Mouse (Mus musculus) erythroblast, adult 5-6 weeks (primary cell): ENCODE results near the gene Olfr410. TPM values are rescaled to one million over a fixed set of nuclear protein-coding genes. Genes with fewer than 3 reads are reported as not detected.

Experiments
- ATAC-seq: replicated peaks from 2 replicates; pipeline ENCODE4 v1.8.0; 2016; ENCODE audit warnings: moderate number of reproducible peaks, mild to moderate bottlenecking, moderate TSS enrichment, inconsistent platforms; ENCODE audit not compliant: poor library complexity, low FRiP score, severe bottlenecking
- total RNA-seq, 2 experiments: library from RNA; stranded (forward) in 1 of 2; stranded (reverse) in 1 of 2; fragments of 150-400 nt in 1 of 2; fragments of 200-764, 138-1000 nt in 1 of 2; gene quantifications; 2 replicates each; pipeline versions ENCODE4 v1.2.3 to v1.2.4; 2015 to 2017; ENCODE audit warnings: low replicate concordance in 2 of 2

Gene Olfr410
- total RNA-seq (2015; ENCODE audit: low replicate concordance) (not detected in 2 replicates), total RNA-seq (2017; ENCODE audit: low replicate concordance) (0.09 and 0.56 TPM in 2 replicates)

DNA sequence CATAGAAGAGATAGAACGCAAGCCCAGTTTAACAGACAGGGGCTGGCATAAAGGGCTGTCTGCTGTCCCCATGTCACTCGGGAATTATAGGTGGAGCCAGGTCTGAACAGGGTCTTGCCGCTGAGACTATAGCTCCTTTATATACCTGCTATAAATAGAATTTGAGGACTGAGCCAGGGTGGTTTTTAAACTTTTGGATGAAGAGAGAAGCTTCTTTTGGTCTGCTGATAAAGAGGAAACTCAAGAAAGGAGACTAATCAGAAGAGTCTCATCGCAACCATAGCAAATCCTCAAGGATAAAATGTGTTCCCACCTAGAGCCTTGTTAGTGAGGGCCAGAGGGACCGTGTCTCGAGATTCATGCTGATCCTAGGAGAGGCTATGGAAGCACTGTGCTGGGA, at the start of gene Olfr410:
Olfr410 (minus strand) TSS at position 101 of the 400 bp plus-strand sequence.
- ATAC-seq: no peak

- ATAC-seq: no peak
Observed at GRCm38 (mm10) chr11:74387203-74387602, 49.4 kb upstream of the Olfr410 start.

GRCm38 (mm10) chr11:74385674-74386073, 47.8 kb upstream of the Olfr410 start:
- ATAC-seq: no peak

GRCm38 (mm10) chr11:74379166-74379873, 41.5 kb upstream of the Olfr410 start:
- no peak for ATAC-seq

DNA sequence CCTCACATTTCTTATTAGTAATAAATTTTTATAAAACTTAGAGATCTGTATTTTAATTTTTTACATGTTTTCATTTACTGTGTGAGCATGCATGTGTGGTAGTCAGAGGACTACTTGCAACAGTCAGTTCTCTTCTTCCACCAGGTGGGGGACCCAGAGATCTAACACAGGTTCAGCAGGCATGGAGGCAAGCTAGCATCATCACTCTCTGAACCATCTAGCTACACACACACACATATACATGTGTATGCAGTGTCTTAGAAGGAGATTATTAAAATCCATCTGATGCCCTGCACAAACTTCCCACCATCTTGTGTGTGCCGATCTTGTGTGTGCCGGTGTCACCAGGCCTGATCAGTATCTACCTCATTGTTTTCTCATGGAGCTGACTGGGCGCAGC, 39.0 kb upstream of the Olfr410 start:
- no peak for ATAC-seq

- ATAC-seq: peak; percentile 64; the same call in 1 of the 2 replicates
Observed at GRCm38 (mm10) chr11:74371393-74372100, 33.7 kb upstream of the Olfr410 start.

DNA sequence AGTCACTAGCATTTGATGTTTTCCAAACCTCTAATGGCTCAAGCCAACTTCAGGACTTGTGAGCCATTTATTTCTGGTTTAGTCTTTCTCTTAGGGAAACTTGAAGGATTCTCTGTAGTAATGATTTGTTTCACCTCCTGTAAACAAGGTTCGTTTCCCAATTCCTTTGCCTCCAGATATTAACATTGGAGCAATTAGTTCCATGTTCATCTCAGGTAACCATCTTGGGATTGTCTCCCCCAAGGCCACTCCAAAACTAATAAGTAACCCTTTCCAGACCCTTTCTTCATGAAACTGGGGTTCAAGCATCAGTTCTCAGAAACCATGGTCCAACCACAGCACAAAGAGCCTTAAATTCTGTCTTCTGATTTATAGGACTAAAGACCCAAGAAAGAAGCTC, 23.9 kb upstream of the Olfr410 start, which contains the start of gene Olfr412:
Olfr412 (plus strand) TSS at position 301 of the 400 bp plus-strand sequence.
- ATAC-seq: no peak

- ATAC-seq: no peak
Observed at GRCm38 (mm10) chr11:74352550-74352949, 14.7 kb upstream of the Olfr410 start, which contains the start of gene Olfr411. Gene Olfr411, minus strand, starts transcription at chr11:74352650.

DNA sequence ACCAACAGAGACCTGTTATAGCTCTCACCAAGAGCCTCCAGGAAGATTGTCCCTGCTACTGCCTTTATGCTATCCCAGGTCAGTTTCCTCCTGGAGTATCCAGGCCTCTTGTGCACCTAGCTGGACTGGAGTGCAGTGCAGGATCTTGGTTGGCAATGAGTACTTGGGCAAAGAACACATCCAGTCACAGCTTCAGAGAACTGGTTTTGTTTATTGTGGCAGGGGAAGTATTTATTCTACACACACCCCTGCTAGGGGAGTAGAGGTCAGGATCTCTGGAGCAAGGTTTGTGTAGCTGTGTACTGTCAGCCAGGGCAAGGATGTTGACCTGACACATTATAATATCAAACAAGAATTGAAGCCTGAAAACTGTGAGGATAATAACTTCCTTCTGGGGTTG, 9.1 kb downstream of the Olfr410 start:
- no peak for ATAC-seq

GRCm38 (mm10) chr11:74326044-74326443, 11.8 kb downstream of the Olfr410 start:
- ATAC-seq: no peak

DNA sequence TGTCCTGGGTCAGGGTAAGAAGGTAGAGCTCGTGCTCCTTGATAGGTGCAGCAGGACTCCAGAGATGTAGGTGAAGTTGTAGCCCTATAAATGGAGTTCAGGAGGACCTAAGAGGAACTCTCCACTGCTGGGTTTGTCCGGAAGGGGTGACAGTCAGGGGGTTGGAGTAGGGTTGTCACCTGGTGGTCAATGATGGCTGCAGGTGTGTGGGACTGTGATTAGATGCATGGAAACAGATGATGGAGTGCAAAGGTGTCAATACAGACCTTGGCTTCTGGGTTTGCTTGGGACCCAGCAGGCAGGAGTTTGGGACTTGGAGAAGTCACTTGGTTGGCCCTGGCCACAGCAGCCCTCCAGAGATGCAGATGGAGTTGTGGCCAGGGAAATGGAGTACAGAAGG, 50.6 kb downstream of the Olfr410 start:
- no peak for ATAC-seq

GRCm38 (mm10) chr11:74283436-74283835, 54.4 kb downstream of the Olfr410 start, which contains the start of gene Olfr59:
Gene Olfr59, plus strand, starts transcription at chr11:74283736.
- ATAC-seq: no peak

Other genes starting within 250 kb of the Olfr410 start
- not detected in 2 replicates for gene Olfr401, start 224.3 kb downstream of the Olfr410 start, total RNA-seq (2015; ENCODE audit: low replicate concordance)
- not detected in 2 replicates for gene Olfr401, start 224.3 kb downstream of the Olfr410 start, total RNA-seq (2017; ENCODE audit: low replicate concordance)
- gene Olfr402, start 184.5 kb downstream of the Olfr410 start, total RNA-seq (2015; ENCODE audit: low replicate concordance): not detected in 2 replicates
- not detected in 2 replicates for gene Olfr402, start 184.5 kb downstream of the Olfr410 start, total RNA-seq (2017; ENCODE audit: low replicate concordance)
- gene Olfr403, start 151.8 kb downstream of the Olfr410 start, total RNA-seq (2015; ENCODE audit: low replicate concordance): not detected in 2 replicates
- not detected in 2 replicates for gene Olfr403, start 151.8 kb downstream of the Olfr410 start, total RNA-seq (2017; ENCODE audit: low replicate concordance)
- gene Olfr43, start 126.7 kb downstream of the Olfr410 start, total RNA-seq (2015; ENCODE audit: low replicate concordance): not detected in 2 replicates
- gene Olfr43, start 126.7 kb downstream of the Olfr410 start, total RNA-seq (2017; ENCODE audit: low replicate concordance): not detected in 2 replicates
- gene Olfr406, start 78.2 kb downstream of the Olfr410 start, total RNA-seq (2015; ENCODE audit: low replicate concordance): not detected in 2 replicates
- gene Olfr406, start 78.2 kb downstream of the Olfr410 start, total RNA-seq (2017; ENCODE audit: low replicate concordance): not detected in 2 replicates
- not detected in 2 replicates for gene Olfr59, start 54.3 kb downstream of the Olfr410 start, total RNA-seq (2015; ENCODE audit: low replicate concordance)
- gene Olfr59, start 54.3 kb downstream of the Olfr410 start, total RNA-seq (2017; ENCODE audit: low replicate concordance): not detected in 2 replicates
- not detected in 2 replicates for gene Olfr411, start 14.6 kb upstream of the Olfr410 start, total RNA-seq (2015; ENCODE audit: low replicate concordance)
- gene Olfr411, start 14.6 kb upstream of the Olfr410 start, total RNA-seq (2017; ENCODE audit: low replicate concordance): not detected in 2 replicates
- not detected in 2 replicates for gene Olfr412, start 24.0 kb upstream of the Olfr410 start, total RNA-seq (2015; ENCODE audit: low replicate concordance)
- gene Olfr412, start 24.0 kb upstream of the Olfr410 start, total RNA-seq (2017; ENCODE audit: low replicate concordance): not detected in 2 replicates